Mouse (Mus musculus) lung, postnatal 0 days (tissue): ENCODE measurements at regions not wholly inside any gene's neighbourhood (a gene's known extent, or its start where the extent isn't known, plus 50 kb on each side); places are given as distances from the start of the nearest gene placed in this dataset.

Experiments used
- CTCF ChIP-seq: IDR thresholded peaks from 2 replicates; pipeline ENCODE4 v1.5.1; 2016; ENCODE audit warnings: antibody characterized with exemption, mild to moderate bottlenecking
- EP300 ChIP-seq: IDR thresholded peaks from 2 replicates; pipeline ENCODE4 v1.6.1; 2016; ENCODE audit warnings: antibody characterized with exemption, mild to moderate bottlenecking, control low read depth

DNA sequence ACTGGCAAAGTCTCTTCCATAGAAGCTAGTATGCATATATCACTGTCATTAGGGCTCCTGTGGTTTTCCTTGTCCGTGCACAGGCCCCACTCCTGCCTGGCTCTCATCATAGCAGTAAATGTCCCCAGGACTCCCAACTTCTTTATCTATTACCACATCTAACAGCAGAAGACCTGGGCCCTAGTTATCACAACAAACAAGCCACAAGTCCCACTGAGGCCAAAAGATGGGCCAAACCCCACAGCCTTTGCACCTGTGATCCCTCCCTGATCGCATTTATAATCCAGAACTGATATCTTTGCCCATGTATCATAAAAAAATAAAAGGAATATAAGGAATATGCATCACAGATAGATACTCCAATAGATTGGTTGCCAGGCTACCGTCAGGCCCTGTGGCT lies 201.6 kb upstream of the Hnrnpa3 start:
- TF ChIP-seq CTCF, result no peak
- no peak for TF ChIP-seq EP300
